Mouse (Mus musculus): ENCODE results near the gene Tpcn2.

- no peak for TF ChIP-seq CTCF (IDR thresholded peaks at IDR 0.05; ENCODE audit: control insufficient read depth, insufficient read depth, low read length)
- TF ChIP-seq POLR2A (IDR thresholded peaks at IDR 0.05; ENCODE audit: borderline replicate concordance, control insufficient read depth, low read depth, low read length), result no peak
Observed at GRCm38 (mm10) chr7:145248911-145249310, 34.9 kb downstream of the Tpcn2 start.

Measured in bone marrow, adult 2 months (tissue).